Mouse (Mus musculus) midbrain, embryonic 13.5 days (tissue): ENCODE results near the gene Tsnax. TPM values are rescaled to one million over a fixed set of nuclear protein-coding genes. Genes with fewer than 3 reads are reported as not detected.

Source experiments
- ATAC-seq: fragments of 200-750 bp; cut with Nextera tagmentation; 2 replicates; pipeline ENCODE4 v1.8.0; 2017; ENCODE audit warnings: mild to moderate bottlenecking, moderate TSS enrichment, moderate library complexity
- H3K27ac ChIP-seq: fragments of 300-500 bp; sonication (generic); 2 replicates; pipeline ENCODE4 v1.5.1; 2015; ENCODE audit warnings: inconsistent platforms, mild to moderate bottlenecking, moderate library complexity
- H3K27me3 ChIP-seq: fragments of 300-500 bp; sonication (generic); 2 replicates; pipeline ENCODE4 v1.6.1; 2015; ENCODE audit warnings: mild to moderate bottlenecking, inconsistent platforms
- H3K36me3 ChIP-seq: fragments of 300-500 bp; sonication (generic); 2 replicates; pipeline ENCODE4 v1.6.1; 2015; ENCODE audit warnings: mild to moderate bottlenecking, inconsistent platforms
- H3K4me1 ChIP-seq: fragments of 300-500 bp; sonication (generic); replicated peaks from 2 replicates; pipeline ENCODE4 v1.6.1; 2015; ENCODE audit warnings: inconsistent platforms
- H3K4me2 ChIP-seq: fragments of 300-500 bp; sonication (generic); replicated peaks from 2 replicates; pipeline ENCODE4 v1.6.1; 2015; ENCODE audit warnings: moderate library complexity, mild to moderate bottlenecking, inconsistent platforms
- H3K4me3 ChIP-seq: fragments of 300-500 bp; sonication (generic); replicated peaks from 2 replicates; pipeline ENCODE4 v1.5.1; 2015; ENCODE audit warnings: mild to moderate bottlenecking, inconsistent platforms
- H3K9ac ChIP-seq: fragments of 300-500 bp; sonication (generic); replicated peaks from 2 replicates; pipeline ENCODE4 v1.6.1; 2015; ENCODE audit warnings: mild to moderate bottlenecking, inconsistent platforms
- H3K9me3 ChIP-seq: fragments of 300-500 bp; sonication (generic); 2 replicates; pipeline ENCODE4 v1.6.1; 2016; ENCODE audit warnings: mild to moderate bottlenecking, inconsistent platforms
- WGBS: fragments of 180-500 bp; shearing (Covaris S2); methylation state at CpG from one replicate; pipeline ENCODE4 v1.1.7; 2015; 5-methylcytosine and 5-hydroxymethylcytosine counted together
- polyA plus RNA-seq: library from polyadenylated mRNA; unstranded; fragments of >200 nt; fragmentation: Nextera tagmentation; extraction: Ambion mirVana; gene quantifications from 2 replicates; pipeline ENCODE4 v1.2.1, GENCODE M21; 2015

Gene Tsnax
- polyA plus RNA-seq, 1 experiment from 2014 or later: 180 TPM

DNA sequence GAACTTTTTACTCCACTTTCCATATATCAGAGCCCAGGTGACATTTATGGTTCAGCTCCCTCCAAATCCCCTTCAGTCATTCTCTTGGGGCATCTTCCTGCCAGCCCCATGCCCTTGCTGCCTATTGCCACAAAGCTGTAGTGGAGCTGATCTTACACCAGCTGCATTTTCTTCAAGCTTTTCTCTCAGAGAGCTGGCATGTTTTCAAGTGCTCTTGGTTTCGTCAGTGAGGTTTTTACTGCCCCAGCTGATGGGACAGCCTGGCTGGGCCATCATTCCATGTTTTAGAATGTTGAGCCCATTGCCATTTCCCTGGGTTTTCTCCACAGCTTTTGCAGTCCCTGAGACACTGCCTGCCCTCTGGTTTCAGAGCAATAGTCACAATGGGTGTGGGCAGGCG is 17.0 kb upstream of the Tsnax start:
- Histone ChIP-seq H3K4me1 (no peaks in the 10 kb centered on the region), H3K36me3 (no peaks in the 10 kb centered on the region), H3K4me2 (no peak overlapping the region), H3K9me3 (no peaks in the 10 kb centered on the region; the same call in 1 of the 2 replicates), H3K4me3 (no peak overlapping the region), H3K27me3 (peaks cover 9% of the 10 kb centered on the region), H3K9ac (no peak overlapping the region), H3K27ac (no peak overlapping the region)
- 84% methylated on average over 2 of the region's 2 CpGs for WGBS
- ATAC-seq: no peak

DNA sequence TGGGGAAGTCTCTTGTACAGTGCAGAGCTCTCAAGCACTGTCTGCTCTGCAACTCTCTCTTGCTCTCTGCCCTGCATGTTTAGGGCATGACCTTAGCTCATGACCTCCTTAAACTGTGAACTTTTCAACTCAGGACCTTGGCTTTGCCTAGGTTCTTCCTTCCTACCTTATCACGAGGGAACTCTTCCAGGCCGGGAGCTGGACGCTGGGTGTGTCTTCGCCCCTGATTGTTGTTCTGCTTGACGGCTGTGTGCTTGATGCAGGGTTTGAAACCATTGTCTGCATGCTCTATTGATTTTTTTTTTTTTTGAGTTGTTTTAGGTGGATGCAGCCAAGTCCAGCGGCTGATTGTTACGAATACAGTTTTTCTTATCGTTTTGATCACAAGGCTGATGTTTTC is 11.3 kb downstream of the Tsnax start:
- H3K9ac ChIP-seq: no peak overlapping the region
- no peak overlapping the region for H3K4me3 ChIP-seq
- no peak overlapping the region for H3K27ac ChIP-seq
- ATAC-seq: no peak
- no peak overlapping the region for H3K4me2 ChIP-seq
- peaks cover 62% of the 10 kb centered on the region for H3K36me3 ChIP-seq
- H3K9me3 ChIP-seq: no peaks in the 10 kb centered on the region
- no peaks in the 10 kb centered on the region for H3K27me3 ChIP-seq
- H3K4me1 ChIP-seq: no peaks in the 10 kb centered on the region
- 94% methylated on average over 8 of the region's 8 CpGs for WGBS

DNA sequence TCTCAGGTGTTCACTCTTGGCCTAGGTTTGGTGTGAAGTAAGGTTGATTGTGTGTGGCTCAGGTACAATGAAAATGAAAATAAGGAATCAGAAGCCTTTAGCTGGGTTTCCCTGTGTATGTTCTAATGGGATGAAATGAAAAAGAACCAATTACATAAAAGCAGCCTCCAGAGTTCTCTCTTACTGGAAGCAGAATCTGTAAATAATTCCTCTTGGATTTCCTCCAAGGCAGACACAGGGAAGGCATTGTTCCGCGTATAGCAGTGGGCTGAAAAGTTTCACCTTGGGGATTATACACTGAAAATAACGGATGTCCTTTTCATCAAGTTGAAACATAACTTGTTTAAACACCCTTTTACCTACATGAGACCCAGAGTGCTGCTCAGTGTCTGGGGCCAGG is 14.4 kb downstream of the Tsnax start:
- peaks cover 80% of the 10 kb centered on the region for H3K36me3 ChIP-seq
- H3K9ac ChIP-seq: no peak overlapping the region
- no peak overlapping the region for H3K4me3 ChIP-seq
- H3K4me2 ChIP-seq: no peak overlapping the region
- WGBS: 81% methylated on average over 3 of the region's 3 CpGs
- no peak for ATAC-seq
- no peaks in the 10 kb centered on the region for H3K4me1 ChIP-seq
- H3K27me3 ChIP-seq: no peaks in the 10 kb centered on the region
- H3K9me3 ChIP-seq: no peaks in the 10 kb centered on the region
- H3K27ac ChIP-seq: peak overlapping the region; percentile 47; the same call in 1 of the 2 replicates

DNA sequence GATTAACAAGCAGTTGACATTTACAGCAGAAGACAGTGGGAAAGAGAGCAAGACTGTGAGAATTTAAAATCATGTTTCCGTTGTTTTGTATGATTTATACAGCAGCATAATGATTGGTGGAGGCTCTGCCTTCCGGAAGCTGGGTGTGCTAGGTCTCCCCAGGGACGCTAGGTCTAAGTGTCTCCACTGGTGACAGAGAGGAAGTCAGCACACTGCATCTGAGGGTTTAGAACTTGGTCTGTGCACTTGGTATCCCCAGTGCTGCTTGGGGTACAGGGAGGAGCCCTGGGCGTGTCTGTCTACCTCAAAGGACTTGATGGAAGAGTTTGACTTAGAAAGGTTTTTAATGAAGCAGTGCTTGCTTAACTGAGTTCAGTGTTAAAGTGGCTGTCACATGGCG is 16.0 kb downstream of the Tsnax start:
- Histone ChIP-seq H3K9ac (no peak overlapping the region), H3K36me3 (peaks cover 93% of the 10 kb centered on the region), H3K4me2 (no peak overlapping the region), H3K27me3 (no peaks in the 10 kb centered on the region), H3K27ac (no peak overlapping the region), H3K4me1 (no peaks in the 10 kb centered on the region), H3K9me3 (no peaks in the 10 kb centered on the region), H3K4me3 (no peak overlapping the region)
- WGBS: 95% methylated on average over 5 of the region's 5 CpGs
- ATAC-seq: no peak

DNA sequence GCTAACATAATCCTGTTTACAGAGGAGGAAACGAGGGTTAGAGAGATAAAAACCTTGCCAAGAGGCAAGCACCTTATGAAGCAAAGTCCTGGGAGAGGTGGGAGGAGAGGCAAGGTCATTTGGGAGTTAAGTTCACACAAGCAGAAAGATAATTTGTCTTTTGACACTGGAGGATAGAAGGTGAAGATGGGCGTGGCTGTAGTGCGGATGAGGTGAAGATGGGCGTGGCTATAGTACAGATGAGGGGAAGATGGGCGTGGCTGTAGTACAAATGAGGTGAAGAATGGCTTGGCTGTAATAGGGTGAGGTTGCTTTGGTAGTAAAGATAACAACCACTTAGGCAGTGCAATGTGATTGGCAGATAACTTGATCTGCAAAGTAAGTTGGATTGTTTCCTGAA is 18.5 kb downstream of the Tsnax start:
- ATAC-seq: no peak
- H3K36me3 ChIP-seq: peaks cover 79% of the 10 kb centered on the region

DNA sequence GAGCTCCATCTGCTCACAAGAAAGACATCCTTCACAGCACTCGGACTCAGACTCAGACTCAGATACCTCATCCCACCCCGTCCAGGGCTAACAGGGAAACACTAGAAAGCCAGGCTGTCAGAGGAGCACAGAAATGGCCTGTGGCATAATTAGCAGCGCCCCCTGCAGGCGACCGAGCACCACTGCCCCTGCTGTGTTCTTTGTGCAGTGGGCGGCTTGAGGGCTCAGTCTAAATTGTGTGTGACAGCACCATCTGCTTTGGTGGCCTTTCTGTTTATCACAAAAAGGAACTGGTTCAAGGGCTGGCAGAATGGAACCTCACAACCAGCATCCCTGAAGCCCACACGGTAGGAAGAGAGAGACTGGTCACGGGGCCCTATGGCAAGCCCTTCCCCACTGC is 21.9 kb downstream of the Tsnax start:
- H3K4me1 ChIP-seq: peaks cover 6% of the 10 kb centered on the region; the same call in 1 of the 2 replicates
- H3K9ac ChIP-seq: no peak overlapping the region
- H3K4me2 ChIP-seq: no peak overlapping the region
- no peak overlapping the region for H3K4me3 ChIP-seq
- peaks cover 78% of the 10 kb centered on the region for H3K36me3 ChIP-seq
- no peaks in the 10 kb centered on the region for H3K9me3 ChIP-seq
- H3K27ac ChIP-seq: peak overlapping the region; percentile 59; the same call in 1 of the 2 replicates
- 21% methylated on average over 8 of the region's 8 CpGs for WGBS
- peak; percentile 86 for ATAC-seq
- H3K27me3 ChIP-seq: no peaks in the 10 kb centered on the region

More for the DNA sequence above, 18.5 kb downstream of the Tsnax start:
- no peak overlapping the region for H3K9ac ChIP-seq
- no peaks in the 10 kb centered on the region for H3K9me3 ChIP-seq
- H3K4me2 ChIP-seq: no peak overlapping the region
- WGBS: 88% methylated on average over 5 of the region's 5 CpGs
- H3K27ac ChIP-seq: no peak overlapping the region
- H3K27me3 ChIP-seq: no peaks in the 10 kb centered on the region
- H3K4me3 ChIP-seq: no peak overlapping the region
- H3K4me1 ChIP-seq: peaks cover 6% of the 10 kb centered on the region; the same call in 1 of the 2 replicates

DNA sequence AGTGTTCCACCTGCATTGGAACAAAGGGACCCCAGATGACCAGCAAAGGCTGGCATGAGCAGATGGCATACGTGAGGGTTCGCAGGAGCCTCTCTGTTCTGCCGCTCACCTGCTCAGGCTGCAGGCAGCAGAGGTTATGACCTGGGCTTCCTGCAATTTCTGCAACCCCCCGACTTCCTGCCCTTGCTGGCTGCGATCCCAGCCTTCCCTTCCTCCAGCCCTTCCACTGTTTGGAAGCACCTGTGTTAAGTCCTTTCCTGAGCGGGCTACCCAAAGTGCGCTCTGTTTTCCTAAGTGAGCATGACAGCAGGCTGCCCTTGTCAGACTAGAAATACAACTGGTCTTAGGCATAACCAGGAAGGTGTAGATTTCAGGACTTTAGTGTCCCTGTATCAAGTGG is 24.3 kb downstream of the Tsnax start:
- Histone ChIP-seq H3K4me2 (no peak overlapping the region), H3K36me3 (peaks cover 67% of the 10 kb centered on the region), H3K9ac (no peak overlapping the region), H3K4me1 (peaks cover 6% of the 10 kb centered on the region; the same call in 1 of the 2 replicates), H3K4me3 (no peak overlapping the region), H3K27ac (no peak overlapping the region), H3K27me3 (no peaks in the 10 kb centered on the region), H3K9me3 (no peaks in the 10 kb centered on the region)
- WGBS: 88% methylated on average over 7 of the region's 7 CpGs
- no peak for ATAC-seq

DNA sequence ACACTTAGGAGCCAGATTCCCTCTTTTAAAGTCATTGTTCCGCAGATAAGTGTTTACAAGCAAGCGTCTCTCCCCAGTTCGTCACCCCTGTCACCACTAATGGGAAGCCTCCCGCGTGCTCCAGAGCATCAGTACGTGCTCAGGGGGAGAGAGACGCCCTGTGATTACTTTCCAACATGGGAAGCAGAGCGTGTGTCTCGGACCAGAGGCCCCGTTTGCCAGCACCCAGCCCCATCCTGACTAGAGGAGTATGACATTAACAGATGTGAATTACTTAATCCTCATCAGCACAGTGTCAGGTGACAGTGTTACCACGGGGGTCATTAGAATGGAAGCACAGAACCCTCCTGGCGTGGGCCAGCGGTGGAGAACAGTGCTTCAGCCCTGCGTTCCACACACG is 25.9 kb downstream of the Tsnax start:
- WGBS: 87% methylated on average over 15 of the region's 15 CpGs
- Histone ChIP-seq H3K9me3 (no peaks in the 10 kb centered on the region), H3K4me2 (no peak overlapping the region), H3K9ac (no peak overlapping the region), H3K27ac (no peak overlapping the region), H3K36me3 (peaks cover 51% of the 10 kb centered on the region), H3K4me3 (no peak overlapping the region), H3K4me1 (peaks cover 6% of the 10 kb centered on the region; the same call in 1 of the 2 replicates), H3K27me3 (no peaks in the 10 kb centered on the region)
- no peak for ATAC-seq

DNA sequence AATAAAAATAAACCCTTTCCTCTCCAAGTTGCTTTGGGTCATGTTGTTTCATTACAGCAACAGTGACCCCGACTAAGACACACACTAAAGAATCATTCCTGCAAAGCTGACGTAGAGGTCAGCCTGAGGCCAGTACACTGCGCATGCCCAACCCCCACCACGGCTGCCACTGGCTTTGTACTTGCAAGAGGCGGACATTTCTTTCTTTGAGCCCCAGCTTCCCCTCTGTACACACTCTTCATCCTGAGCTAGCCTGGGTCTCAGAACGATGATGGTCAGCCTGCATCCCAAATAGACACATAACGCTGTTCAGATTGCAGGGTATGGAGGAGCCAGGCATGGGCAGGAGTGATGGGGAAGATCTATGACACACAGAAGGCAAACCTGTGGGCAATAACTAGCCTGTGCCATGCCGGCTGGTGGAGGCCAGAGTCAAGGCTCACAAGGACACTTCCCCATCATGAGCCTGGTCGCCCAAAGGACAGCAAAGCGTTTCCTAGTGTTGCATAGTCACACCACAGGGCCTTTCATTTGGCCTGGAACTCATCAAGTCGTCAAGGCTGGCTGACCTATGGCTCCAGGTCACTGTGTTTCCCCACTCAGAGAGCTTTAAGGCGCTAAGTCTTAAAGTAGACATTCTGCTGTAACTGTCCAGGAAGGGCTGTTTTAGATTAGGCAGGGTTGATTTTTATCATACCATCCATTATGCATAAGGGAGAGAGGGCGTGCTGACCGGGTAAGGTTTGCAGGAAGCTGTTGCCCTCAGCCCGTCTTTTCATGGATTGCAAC is 28.0 kb downstream of the Tsnax start:
- 81% methylated on average over 15 of the region's 15 CpGs for WGBS
- Histone ChIP-seq H3K9ac (no peak overlapping the region), H3K4me1 (no peaks in the 10 kb centered on the region), H3K9me3 (no peaks in the 10 kb centered on the region), H3K4me2 (no peak overlapping the region), H3K27ac (no peak overlapping the region), H3K36me3 (peaks cover 42% of the 10 kb centered on the region), H3K27me3 (no peaks in the 10 kb centered on the region), H3K4me3 (no peak overlapping the region)
- no peak for ATAC-seq

DNA sequence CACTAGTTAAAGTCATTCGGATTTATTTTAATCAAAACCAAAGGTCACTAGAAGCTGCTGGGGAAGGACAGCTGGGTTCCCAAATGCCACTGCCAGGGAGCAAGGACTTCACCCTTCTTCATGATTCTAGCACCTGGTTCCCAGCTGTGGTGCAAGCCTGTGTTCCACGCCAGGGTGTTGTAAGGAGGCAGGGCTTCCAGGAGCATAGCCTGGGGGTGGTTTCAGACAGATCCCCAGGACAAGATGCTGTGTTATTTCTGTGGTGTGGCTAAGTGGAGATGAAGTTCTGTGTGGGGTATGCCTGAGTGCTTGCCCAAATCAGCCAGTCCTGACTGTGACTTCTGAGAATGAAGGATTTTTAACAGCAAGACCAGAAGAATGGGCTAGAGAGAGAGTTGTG is 28.7 kb downstream of the Tsnax start:
- no peaks in the 10 kb centered on the region for H3K9me3 ChIP-seq
- H3K9ac ChIP-seq: no peak overlapping the region
- H3K4me1 ChIP-seq: no peaks in the 10 kb centered on the region
- no peak for ATAC-seq
- no peak overlapping the region for H3K27ac ChIP-seq
- no peak overlapping the region for H3K4me2 ChIP-seq
- no peak overlapping the region for H3K4me3 ChIP-seq
- WGBS: 79% methylated on average over 2 of the region's 2 CpGs
- peaks cover 40% of the 10 kb centered on the region for H3K36me3 ChIP-seq
- H3K27me3 ChIP-seq: no peaks in the 10 kb centered on the region

DNA sequence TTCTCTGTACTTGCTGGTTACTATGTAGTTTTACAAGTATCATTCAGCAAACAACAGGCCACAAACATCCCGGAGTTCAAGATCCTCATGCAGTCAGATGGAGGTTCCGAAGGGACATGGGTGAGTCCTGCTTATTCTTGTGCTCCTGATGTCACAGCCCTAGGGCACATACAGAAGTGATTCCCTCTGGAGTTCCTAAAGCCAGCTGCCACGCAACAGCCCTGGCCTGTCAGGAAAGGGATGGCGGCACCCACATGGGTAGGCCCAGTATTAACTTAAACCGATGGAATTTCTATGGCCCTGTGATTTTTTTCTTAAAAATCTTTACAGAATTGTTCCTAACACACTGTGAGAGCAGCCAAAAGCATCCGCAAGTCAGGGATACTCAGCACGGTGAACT is 30.6 kb downstream of the Tsnax start:
- no peaks in the 10 kb centered on the region for H3K27me3 ChIP-seq
- H3K4me2 ChIP-seq: no peak overlapping the region
- H3K9ac ChIP-seq: no peak overlapping the region
- ATAC-seq: no peak
- peaks cover 22% of the 10 kb centered on the region for H3K36me3 ChIP-seq
- H3K9me3 ChIP-seq: no peaks in the 10 kb centered on the region
- H3K4me3 ChIP-seq: no peak overlapping the region
- WGBS: 83% methylated on average over 7 of the region's 7 CpGs
- H3K4me1 ChIP-seq: no peaks in the 10 kb centered on the region
- no peak overlapping the region for H3K27ac ChIP-seq

DNA sequence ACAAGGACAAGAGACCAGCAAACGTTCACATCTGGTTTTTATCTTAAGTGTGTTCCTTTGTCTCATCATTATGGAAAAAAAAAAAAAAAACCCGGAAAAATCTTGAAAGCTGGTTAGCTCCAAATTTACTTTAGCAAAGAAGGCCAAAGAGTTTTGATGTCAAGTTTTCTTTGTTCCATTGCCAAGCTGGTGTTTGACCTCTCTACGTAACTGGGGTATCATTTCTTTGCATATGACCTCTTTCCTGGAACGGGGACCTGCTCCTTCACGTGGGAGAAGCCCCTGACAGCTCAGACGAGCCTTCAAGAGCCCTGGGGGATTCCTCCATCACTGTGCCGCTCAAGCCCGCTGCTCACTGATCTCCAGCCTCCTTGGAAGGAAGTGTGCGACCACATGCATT is 31.1 kb downstream of the Tsnax start:
- 54% methylated on average over 9 of the region's 9 CpGs for WGBS
- Histone ChIP-seq H3K9me3 (no peaks in the 10 kb centered on the region), H3K4me2 (no peak overlapping the region), H3K27ac (no peak overlapping the region), H3K9ac (no peak overlapping the region), H3K36me3 (peaks cover 18% of the 10 kb centered on the region), H3K27me3 (no peaks in the 10 kb centered on the region), H3K4me1 (no peaks in the 10 kb centered on the region), H3K4me3 (no peak overlapping the region)
- no peak for ATAC-seq

DNA sequence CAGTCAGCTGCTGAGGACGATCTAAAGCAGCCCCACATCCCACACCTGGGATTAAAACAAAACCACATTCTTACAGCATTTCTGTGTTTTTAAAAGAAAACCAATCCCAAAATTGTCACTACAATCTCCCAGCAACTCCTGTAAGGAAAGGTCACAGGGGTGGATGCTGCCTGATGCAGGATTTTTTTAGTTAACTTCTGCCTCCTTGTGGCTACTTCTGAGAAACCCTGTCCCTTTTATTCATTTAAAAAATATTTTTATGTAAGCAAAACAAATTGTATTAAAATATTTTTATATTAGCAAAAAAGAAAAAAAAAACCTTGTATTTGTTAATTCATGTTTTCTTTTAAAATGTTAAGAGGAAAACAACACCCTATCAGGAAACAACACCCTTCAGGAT is 33.0 kb downstream of the Tsnax start:
- Histone ChIP-seq H3K4me1 (no peaks in the 10 kb centered on the region), H3K4me3 (no peak overlapping the region), H3K4me2 (no peak overlapping the region), H3K9me3 (no peaks in the 10 kb centered on the region), H3K27ac (no peak overlapping the region), H3K9ac (no peak overlapping the region), H3K27me3 (no peaks in the 10 kb centered on the region), H3K36me3 (no peaks in the 10 kb centered on the region)
- WGBS: 88% methylated on average over 1 of the region's 1 CpGs
- ATAC-seq: no peak
